Mouse (Mus musculus): ENCODE measurements around the gene Limk2. TPM values are rescaled to one million over a fixed set of nuclear protein-coding genes. Genes with fewer than 3 reads are reported as not detected.

Gene Limk2
- polyA plus RNA-seq, 1 experiment from 2014 or later = 45.5 TPM

DNA sequence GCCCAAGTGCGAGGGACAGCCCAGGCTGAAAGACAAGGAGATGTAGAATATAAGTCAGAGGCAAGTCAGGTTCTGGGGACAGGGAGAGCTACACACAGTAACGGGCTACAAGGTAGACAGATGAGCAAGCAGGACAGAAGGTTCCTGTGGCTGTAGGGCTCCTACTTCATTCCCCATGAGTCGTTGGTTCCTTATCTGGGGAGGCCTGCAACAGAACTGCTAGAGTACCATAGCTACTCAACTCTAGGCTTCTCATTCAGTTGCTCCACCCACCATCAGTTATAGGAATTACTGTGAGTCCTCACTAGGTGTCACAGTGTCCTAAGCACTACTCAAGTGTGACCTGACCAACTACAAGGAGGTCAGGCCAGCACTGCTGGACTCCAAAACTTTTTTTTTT lies 6.0 kb downstream of the Limk2 start:
- WGBS = 87% methylated on average over 3 of the region's 3 CpGs
- Histone ChIP-seq H3K9ac (ENCODE audit: low read length) (no peak overlapping the region), H3K4me3 (ENCODE audit: low read depth, low read length) (no peak overlapping the region), H3K36me3 (ENCODE audit: control insufficient read depth, insufficient read depth, low read length) (no peaks in the 10 kb centered on the region), H3K27ac (replicated peaks; ENCODE audit: low read depth, low read length) (no peak overlapping the region), H3K4me1 (ENCODE audit: control insufficient read depth, insufficient read depth, low read length) (peaks cover 4% of the 10 kb centered on the region; the same call in 1 of the 2 replicates), H3K27me3 (ENCODE audit: control insufficient read depth, insufficient read depth, low read length) (no peaks in the 10 kb centered on the region), H3K9me3 (ENCODE audit: control insufficient read depth, low read length) (no peaks in the 10 kb centered on the region), H3K4me2 (ENCODE audit: low read depth, severe bottlenecking) (no peak overlapping the region)
- ATAC-seq (ENCODE audit: insufficient number of reproducible peaks, low FRiP score, low TSS enrichment, low read depth) (no peak), DNase-seq (ENCODE audit: low spot score) (no peak)

DNA sequence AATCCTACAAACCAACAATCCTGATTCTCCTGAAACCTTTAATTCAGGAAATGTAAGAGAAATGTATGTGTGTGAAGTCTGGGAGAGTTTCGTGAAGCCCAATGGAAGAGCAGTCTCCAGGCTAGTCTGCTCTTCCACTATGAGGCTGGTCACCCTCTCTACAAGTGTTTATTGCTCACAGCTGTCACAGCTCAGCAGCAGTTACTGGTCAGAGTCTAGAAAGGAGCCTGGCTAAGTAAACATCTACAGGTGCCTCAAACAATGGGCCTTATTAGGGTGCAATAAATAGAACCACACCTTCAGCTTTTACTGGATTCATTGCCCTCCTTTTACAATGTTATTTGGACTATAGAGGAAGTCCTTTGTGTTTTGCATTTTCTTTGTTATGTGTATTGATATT lies 10.7 kb downstream of the Limk2 start:
- Histone ChIP-seq H3K4me3 (ENCODE audit: low read depth, low read length) (no peak overlapping the region), H3K9me3 (ENCODE audit: control insufficient read depth, low read length) (no peaks in the 10 kb centered on the region), H3K9ac (ENCODE audit: low read length) (no peak overlapping the region), H3K27ac (replicated peaks; ENCODE audit: low read depth, low read length) (0 out of 2 replicates have a peak overlapping the region, but pooled peaks have one; percentile 3), H3K27me3 (ENCODE audit: control insufficient read depth, insufficient read depth, low read length) (no peaks in the 10 kb centered on the region), H3K36me3 (ENCODE audit: control insufficient read depth, insufficient read depth, low read length) (no peaks in the 10 kb centered on the region), H3K4me2 (ENCODE audit: low read depth, severe bottlenecking) (no peak overlapping the region), H3K4me1 (ENCODE audit: control insufficient read depth, insufficient read depth, low read length) (peaks cover 5% of the 10 kb centered on the region; the same call in 1 of the 2 replicates)
- WGBS = 56% methylated on average over 1 of the region's 1 CpGs
- ATAC-seq (ENCODE audit: insufficient number of reproducible peaks, low FRiP score, low TSS enrichment, low read depth) = no peak
- DNase-seq (ENCODE audit: low spot score) = no peak

- DNase-seq (ENCODE audit: low spot score) (no peak), ATAC-seq (ENCODE audit: insufficient number of reproducible peaks, low FRiP score, low TSS enrichment, low read depth) (no peak)
- Histone ChIP-seq H3K36me3 (ENCODE audit: control insufficient read depth, insufficient read depth, low read length) (no peaks in the 10 kb centered on the region), H3K4me3 (ENCODE audit: low read depth, low read length) (no peak overlapping the region), H3K27ac (replicated peaks; ENCODE audit: low read depth, low read length) (no peak overlapping the region), H3K9me3 (ENCODE audit: control insufficient read depth, low read length) (no peaks in the 10 kb centered on the region), H3K27me3 (ENCODE audit: control insufficient read depth, insufficient read depth, low read length) (no peaks in the 10 kb centered on the region), H3K4me2 (ENCODE audit: low read depth, severe bottlenecking) (no peak overlapping the region), H3K9ac (ENCODE audit: low read length) (no peak overlapping the region), H3K4me1 (ENCODE audit: control insufficient read depth, insufficient read depth, low read length) (peaks cover 5% of the 10 kb centered on the region; the same call in 1 of the 2 replicates)
- WGBS = 81% methylated on average over 8 of the region's 8 CpGs
Observed at GRCm38 (mm10) chr11:3396562-3396961, 12.4 kb downstream of the Limk2 start.

DNA sequence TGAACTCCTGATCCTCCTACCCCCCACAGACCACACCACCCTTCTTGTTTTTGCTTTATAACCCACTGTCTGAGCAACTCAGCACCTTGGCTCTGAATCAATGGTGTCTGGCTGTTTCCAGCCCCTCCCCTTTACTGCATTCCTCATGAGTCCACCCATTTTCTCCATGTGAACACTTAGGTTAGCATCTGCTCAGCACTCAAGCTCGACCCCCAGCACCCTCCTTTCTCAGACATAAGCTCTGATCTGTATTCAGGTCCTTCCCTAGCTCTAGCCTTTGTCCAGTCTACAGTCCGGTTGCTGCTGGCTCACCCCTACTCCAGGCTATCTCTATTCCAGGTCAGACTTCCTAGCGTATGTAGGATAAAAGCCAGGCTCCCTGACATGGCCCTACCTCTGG lies 12.9 kb downstream of the Limk2 start:
- ATAC-seq (ENCODE audit: insufficient number of reproducible peaks, low FRiP score, low TSS enrichment, low read depth) = no peak
- Histone ChIP-seq H3K36me3 (ENCODE audit: control insufficient read depth, insufficient read depth, low read length) (no peaks in the 10 kb centered on the region), H3K4me3 (ENCODE audit: low read depth, low read length) (no peak overlapping the region), H3K4me2 (ENCODE audit: low read depth, severe bottlenecking) (no peak overlapping the region), H3K27ac (replicated peaks; ENCODE audit: low read depth, low read length) (no peak overlapping the region), H3K4me1 (ENCODE audit: control insufficient read depth, insufficient read depth, low read length) (peaks cover 5% of the 10 kb centered on the region; the same call in 1 of the 2 replicates), H3K9ac (ENCODE audit: low read length) (no peak overlapping the region), H3K9me3 (ENCODE audit: control insufficient read depth, low read length) (no peaks in the 10 kb centered on the region), H3K27me3 (ENCODE audit: control insufficient read depth, insufficient read depth, low read length) (no peaks in the 10 kb centered on the region)
- DNase-seq (ENCODE audit: low spot score) = no peak
- 76% methylated on average over 3 of the region's 3 CpGs for WGBS

DNA sequence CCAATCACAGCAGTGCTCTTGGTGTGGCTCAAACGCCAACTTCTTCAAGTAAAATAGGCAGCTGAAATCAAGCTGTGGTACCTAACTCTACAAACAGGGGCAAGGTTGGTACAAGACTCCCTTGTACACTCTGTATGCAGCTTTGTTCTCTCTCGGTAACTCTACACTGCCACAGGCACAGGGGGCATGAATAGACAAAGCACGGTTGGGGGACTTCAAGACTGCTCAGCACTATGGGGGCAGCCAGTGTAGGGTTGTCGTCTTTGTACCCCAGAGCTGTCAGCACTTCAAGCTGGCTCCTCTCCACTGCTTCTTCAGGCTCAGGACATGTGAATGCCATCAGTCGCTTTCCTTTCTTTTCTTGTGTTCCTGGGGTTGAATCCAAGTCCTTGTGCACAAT lies 14.5 kb downstream of the Limk2 start:
- H3K36me3 ChIP-seq (ENCODE audit: control insufficient read depth, insufficient read depth, low read length) = no peaks in the 10 kb centered on the region
- no peak overlapping the region for H3K4me2 ChIP-seq (ENCODE audit: low read depth, severe bottlenecking)
- no peak for DNase-seq (ENCODE audit: low spot score)
- WGBS = 73% methylated on average over 5 of the region's 5 CpGs
- no peak for ATAC-seq (ENCODE audit: insufficient number of reproducible peaks, low FRiP score, low TSS enrichment, low read depth)
- no peak overlapping the region for H3K27ac ChIP-seq (replicated peaks; ENCODE audit: low read depth, low read length)
- peaks cover 5% of the 10 kb centered on the region; the same call in 1 of the 2 replicates for H3K4me1 ChIP-seq (ENCODE audit: control insufficient read depth, insufficient read depth, low read length)
- H3K27me3 ChIP-seq (ENCODE audit: control insufficient read depth, insufficient read depth, low read length) = no peaks in the 10 kb centered on the region
- H3K4me3 ChIP-seq (ENCODE audit: low read depth, low read length) = no peak overlapping the region
- no peak overlapping the region for H3K9ac ChIP-seq (ENCODE audit: low read length)
- no peaks in the 10 kb centered on the region for H3K9me3 ChIP-seq (ENCODE audit: control insufficient read depth, low read length)

GRCm38 (mm10) chr11:3392526-3392925 lies 16.5 kb downstream of the Limk2 start:
- ATAC-seq (ENCODE audit: insufficient number of reproducible peaks, low FRiP score, low TSS enrichment, low read depth) = no peak
- H3K27ac ChIP-seq (replicated peaks; ENCODE audit: low read depth, low read length) = no peak overlapping the region

DNA sequence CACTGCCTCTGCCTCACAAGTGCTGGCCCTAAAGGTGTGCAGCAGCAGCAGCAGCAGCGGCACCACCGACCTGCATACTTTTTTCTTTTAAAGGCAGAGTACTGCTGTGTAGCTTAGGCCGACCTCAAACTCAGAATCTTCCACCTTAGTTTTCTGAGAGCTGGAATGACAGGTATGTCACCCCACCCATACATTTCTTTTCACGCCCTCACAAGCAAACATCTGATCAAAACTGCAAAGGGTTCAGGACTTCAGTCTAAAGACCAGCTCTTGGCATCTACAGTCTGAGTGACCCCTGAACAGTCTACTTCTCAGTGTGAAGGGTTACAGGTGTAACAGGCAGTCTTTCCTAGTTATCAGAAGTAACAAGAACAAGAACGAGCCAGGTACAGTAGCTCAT lies 18.2 kb downstream of the Limk2 start:
- Histone ChIP-seq H3K27me3 (ENCODE audit: control insufficient read depth, insufficient read depth, low read length) (no peaks in the 10 kb centered on the region), H3K4me2 (ENCODE audit: low read depth, severe bottlenecking) (no peak overlapping the region), H3K27ac (replicated peaks; ENCODE audit: low read depth, low read length) (no peak overlapping the region), H3K9ac (ENCODE audit: low read length) (no peak overlapping the region), H3K9me3 (ENCODE audit: control insufficient read depth, low read length) (no peaks in the 10 kb centered on the region), H3K4me1 (ENCODE audit: control insufficient read depth, insufficient read depth, low read length) (peaks cover 2% of the 10 kb centered on the region; the same call in 1 of the 2 replicates), H3K4me3 (ENCODE audit: low read depth, low read length) (no peak overlapping the region), H3K36me3 (ENCODE audit: control insufficient read depth, insufficient read depth, low read length) (no peaks in the 10 kb centered on the region)
- DNase-seq (ENCODE audit: low spot score) = no peak
- WGBS = 88% methylated on average over 5 of the region's 5 CpGs
- no peak for ATAC-seq (ENCODE audit: insufficient number of reproducible peaks, low FRiP score, low TSS enrichment, low read depth)

More at GRCm38 (mm10) chr11:3392526-3392925, 16.5 kb downstream of the Limk2 start:
- Histone ChIP-seq H3K27me3 (ENCODE audit: control insufficient read depth, insufficient read depth, low read length) (no peaks in the 10 kb centered on the region), H3K9me3 (ENCODE audit: control insufficient read depth, low read length) (no peaks in the 10 kb centered on the region), H3K36me3 (ENCODE audit: control insufficient read depth, insufficient read depth, low read length) (no peaks in the 10 kb centered on the region), H3K9ac (ENCODE audit: low read length) (no peak overlapping the region), H3K4me2 (ENCODE audit: low read depth, severe bottlenecking) (no peak overlapping the region), H3K4me1 (ENCODE audit: control insufficient read depth, insufficient read depth, low read length) (peaks cover 2% of the 10 kb centered on the region; the same call in 1 of the 2 replicates), H3K4me3 (ENCODE audit: low read depth, low read length) (no peak overlapping the region)
- DNase-seq (ENCODE audit: low spot score) = no peak
- 89% methylated on average over 8 of the region's 8 CpGs for WGBS

GRCm38 (mm10) chr11:3389996-3390395 lies 19.0 kb downstream of the Limk2 start:
- Histone ChIP-seq H3K27ac (replicated peaks; ENCODE audit: low read depth, low read length) (no peak overlapping the region), H3K36me3 (ENCODE audit: control insufficient read depth, insufficient read depth, low read length) (no peaks in the 10 kb centered on the region)
- no peak for ATAC-seq (ENCODE audit: insufficient number of reproducible peaks, low FRiP score, low TSS enrichment, low read depth)

More at GRCm38 (mm10) chr11:3389996-3390395, 19.0 kb downstream of the Limk2 start:
- no peak overlapping the region for H3K9ac ChIP-seq (ENCODE audit: low read length)
- H3K9me3 ChIP-seq (ENCODE audit: control insufficient read depth, low read length) = no peaks in the 10 kb centered on the region
- H3K27me3 ChIP-seq (ENCODE audit: control insufficient read depth, insufficient read depth, low read length) = no peaks in the 10 kb centered on the region
- 52% methylated on average over 5 of the region's 5 CpGs for WGBS
- no peak overlapping the region for H3K4me2 ChIP-seq (ENCODE audit: low read depth, severe bottlenecking)
- no peak overlapping the region for H3K4me3 ChIP-seq (ENCODE audit: low read depth, low read length)
- no peak for DNase-seq (ENCODE audit: low spot score)
- peaks cover 2% of the 10 kb centered on the region; the same call in 1 of the 2 replicates for H3K4me1 ChIP-seq (ENCODE audit: control insufficient read depth, insufficient read depth, low read length)

Data from limb, embryonic 11.5 days (tissue).